Mouse (Mus musculus) heart, postnatal 36 days (tissue): ENCODE measurements around the gene Trio. TPM values are rescaled to one million over a fixed set of nuclear protein-coding genes. Genes with fewer than 3 reads are reported as not detected.
A peak's percentile ranks its signal among the peaks of the same experiment; 100 is the strongest.

Source experiments
- DNase-seq, 2 experiments: peaks; one replicate each; pipeline ENCODE4 v3.0.0; 2021 to 2022
- intact Hi-C: fragments of 180-260 bp; cut with DNase I; formaldehyde crosslinking; loops from one replicate; pipeline ENCODE4 v1.15.1; 2025
- total RNA-seq, 2 experiments: library from RNA; stranded (reverse); gene quantifications; 2 replicates each; pipeline ENCODE4 v1.2.3; 2021

The Trio gene
- total RNA-seq, 2 experiments from 2014 or later = 34.6 to 39.9 TPM

- intact Hi-C loops = loop anchor here (5.0 kb wide), 1 partner anchor 56 kb away; no protein-coding TSS in a partner anchor
- no peak for DNase-seq
These were observed 15.7 kb upstream of the Trio start for GRCm38 (mm10) chr15:28041158-28041865.

DNA sequence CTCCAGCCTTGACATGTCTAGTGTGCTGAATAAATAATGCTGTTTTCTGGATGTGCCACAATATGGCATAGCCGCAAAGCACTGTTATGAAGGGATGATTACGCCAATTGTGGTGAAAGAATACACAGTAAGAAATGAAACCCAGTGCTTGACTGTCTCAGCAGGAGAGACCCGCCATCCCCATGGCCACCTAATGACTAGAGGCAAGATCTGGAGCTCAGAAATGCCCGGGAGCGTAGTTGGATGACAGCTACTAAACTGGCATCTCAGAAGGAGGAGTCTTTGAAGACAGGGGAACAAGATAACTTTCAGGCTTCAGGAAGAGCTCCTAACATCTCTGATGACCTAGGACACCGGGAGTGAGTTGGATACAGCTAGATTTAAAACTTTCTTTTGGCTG lies 12.0 kb upstream of the Trio start:
- intact Hi-C loops = no loop called here
- DNase-seq = no peak

DNA sequence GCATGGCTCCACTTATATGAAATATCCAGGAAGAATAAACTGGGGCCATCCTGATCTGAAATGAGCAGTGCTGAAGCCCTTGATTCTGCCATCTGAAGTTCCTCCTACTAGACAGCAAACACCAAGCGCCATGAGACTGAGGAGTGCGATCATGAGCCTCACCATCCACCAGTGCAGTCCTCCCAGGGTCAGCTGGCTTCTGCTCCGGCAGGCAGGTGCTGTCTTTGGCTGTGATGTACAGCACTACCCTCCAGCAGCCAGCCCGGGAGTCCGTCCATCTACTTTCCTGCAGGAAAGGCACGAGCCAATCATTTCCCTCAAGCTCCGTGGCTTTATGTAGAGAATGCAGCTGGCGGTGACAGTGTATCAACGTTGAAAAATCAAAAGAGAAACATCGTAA lies 10.0 kb upstream of the Trio start:
- intact Hi-C loops = no loop called here
- no peak for DNase-seq

DNA sequence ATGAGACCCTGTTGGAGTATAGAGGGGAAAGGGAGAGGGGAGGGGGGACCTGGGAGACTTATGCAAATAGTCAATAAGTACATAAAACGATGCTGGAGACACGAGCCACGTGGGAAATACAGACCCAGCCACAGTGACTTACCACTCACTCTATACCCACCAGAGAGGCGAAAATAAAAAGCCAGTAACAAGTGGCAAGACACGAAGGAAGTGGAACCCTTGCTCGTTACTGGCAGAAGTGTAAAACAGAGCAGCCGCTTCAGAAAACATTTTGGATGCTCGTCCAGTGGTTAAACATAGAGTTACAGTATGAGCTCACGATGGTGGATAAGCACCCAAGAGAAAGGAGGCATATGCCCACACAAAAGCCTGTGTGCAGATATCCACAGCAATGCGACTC lies 9.0 kb upstream of the Trio start:
- intact Hi-C loops = no loop called here
- DNase-seq = no peak

DNA sequence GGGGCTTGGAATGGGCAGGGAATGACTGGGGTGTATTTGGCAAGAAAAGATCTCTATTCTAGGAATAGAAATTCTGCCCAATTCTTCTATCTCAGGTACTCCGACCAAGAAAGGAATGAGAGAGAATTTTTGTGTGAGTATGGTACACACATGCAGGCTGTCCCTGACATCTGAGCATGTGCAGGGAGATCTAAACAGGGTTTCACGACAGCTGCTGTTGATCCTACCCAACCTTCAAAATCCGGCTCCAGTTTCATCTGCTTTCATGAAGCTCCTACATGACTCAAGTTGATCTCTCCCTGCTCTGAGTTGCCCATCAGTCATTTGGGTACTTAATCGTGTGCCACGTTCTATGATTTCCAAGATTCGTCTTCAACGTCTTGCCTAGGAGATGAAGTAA lies 3.7 kb upstream of the Trio start:
- DNase-seq = no peak
- intact Hi-C loops = loop anchor here (5.0 to 10.0 kb wide), 2 partner anchors 128 to 405 kb away; no protein-coding TSS in a partner anchor

DNA sequence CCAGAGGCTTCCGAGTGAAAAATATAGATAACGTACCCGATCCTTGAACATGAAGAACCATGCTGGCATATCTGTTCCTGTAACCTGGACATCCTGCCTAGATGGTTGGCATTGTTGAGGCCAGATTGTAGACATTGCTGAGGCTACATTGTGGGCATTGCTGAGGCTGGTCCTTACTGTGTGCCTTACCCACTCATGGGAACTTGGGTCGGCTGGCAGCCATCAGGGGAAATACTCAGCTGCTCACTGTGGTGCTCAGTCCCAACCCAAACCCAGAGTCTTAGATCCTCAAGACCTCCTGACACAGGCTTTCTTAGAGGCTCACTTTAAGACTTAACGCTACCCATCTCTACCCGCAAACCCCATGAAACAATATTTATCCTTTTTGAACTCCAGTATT lies 2.9 kb upstream of the Trio start:
- DNase-seq = no peak
- intact Hi-C loops = loop anchor here (5.0 to 10.0 kb wide), 2 partner anchors 129 to 404 kb away; no protein-coding TSS in a partner anchor

- intact Hi-C loops = loop anchor here (1.0 to 10.0 kb wide), 5 partner anchors 41 to 401 kb away; no protein-coding TSS in a partner anchor
- DNase-seq = no peak
These were observed 476 bp upstream of the Trio start for GRCm38 (mm10) chr15:28026167-28026481.

GRCm38 (mm10) chr15:28024965-28025338 lies 696 bp downstream of the Trio start:
- peak; percentile 44 to 72 for DNase-seq
- intact Hi-C loops = loop anchor here (2.0 to 10.0 kb wide), 4 partner anchors 28 to 400 kb away; no protein-coding TSS in a partner anchor

DNA sequence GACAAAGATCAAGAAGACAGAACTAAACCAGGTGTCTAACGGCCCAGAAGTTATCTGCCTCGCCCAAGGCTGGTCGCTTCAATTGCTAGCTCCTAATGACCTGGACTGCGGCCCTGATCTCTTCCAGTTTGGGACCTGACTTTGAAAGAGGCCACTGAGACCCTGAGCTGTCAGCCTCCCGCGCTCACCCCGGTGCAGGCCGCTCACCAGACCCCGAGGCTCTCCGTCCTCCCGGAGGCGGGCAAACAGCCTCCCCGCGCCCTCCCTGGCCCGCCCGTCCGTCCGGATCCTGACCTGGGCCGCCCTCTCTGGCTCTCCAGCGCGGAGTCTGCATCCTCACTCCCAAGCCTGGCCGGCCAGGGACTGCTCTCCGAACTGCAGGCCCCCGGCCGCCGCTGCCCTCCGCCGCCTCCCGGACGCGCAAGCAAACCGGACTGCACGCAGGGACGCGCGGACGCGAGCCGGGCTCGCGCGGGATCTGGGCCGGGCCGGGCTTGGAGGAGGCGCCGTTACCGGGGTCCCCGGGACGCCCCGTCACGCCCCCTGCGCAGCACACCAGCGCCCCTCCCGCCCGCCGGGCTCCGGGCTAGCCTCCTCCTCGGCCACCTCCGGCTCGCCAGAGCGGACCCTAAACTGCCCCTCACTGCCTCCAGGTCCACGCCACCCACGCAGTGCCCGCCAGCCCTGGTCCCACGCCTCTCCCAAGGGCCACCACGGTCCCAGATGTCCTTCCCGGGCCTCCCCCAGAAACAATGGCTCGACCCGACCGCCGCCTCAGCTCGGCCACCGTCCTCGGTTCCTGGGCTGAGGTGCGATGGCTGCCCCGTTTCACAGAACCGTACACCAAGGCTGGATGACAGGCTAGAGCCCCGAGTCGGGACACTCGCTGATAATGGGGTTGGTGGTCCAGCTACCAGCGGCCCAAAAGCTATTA lies 1.4 kb downstream of the Trio start:
- peak; percentile 78 to 84 for DNase-seq
- intact Hi-C loops = loop anchor here (2.0 to 10.0 kb wide), 3 partner anchors 27 to 399 kb away; no protein-coding TSS in a partner anchor

GRCm38 (mm10) chr15:28021591-28022209 lies 3.9 kb downstream of the Trio start:
- DNase-seq = peak in 1 of 2 experiments; percentile 32
- intact Hi-C loops = loop anchor here (5.0 to 10.0 kb wide), 2 partner anchors 79 to 397 kb away; no protein-coding TSS in a partner anchor

- DNase-seq = no peak
- intact Hi-C loops = loop anchor here (2.0 to 10.0 kb wide), 3 partner anchors 17 to 395 kb away; no protein-coding TSS in a partner anchor
These were observed 6.1 kb downstream of the Trio start for GRCm38 (mm10) chr15:28019393-28020070.

- DNase-seq = no peak
- intact Hi-C loops = no loop called here
These were observed 18.1 kb downstream of the Trio start for GRCm38 (mm10) chr15:28007516-28007915.

- DNase-seq = no peak
- intact Hi-C loops = no loop called here
These were observed 21.4 kb downstream of the Trio start for GRCm38 (mm10) chr15:28004192-28004767.

DNA sequence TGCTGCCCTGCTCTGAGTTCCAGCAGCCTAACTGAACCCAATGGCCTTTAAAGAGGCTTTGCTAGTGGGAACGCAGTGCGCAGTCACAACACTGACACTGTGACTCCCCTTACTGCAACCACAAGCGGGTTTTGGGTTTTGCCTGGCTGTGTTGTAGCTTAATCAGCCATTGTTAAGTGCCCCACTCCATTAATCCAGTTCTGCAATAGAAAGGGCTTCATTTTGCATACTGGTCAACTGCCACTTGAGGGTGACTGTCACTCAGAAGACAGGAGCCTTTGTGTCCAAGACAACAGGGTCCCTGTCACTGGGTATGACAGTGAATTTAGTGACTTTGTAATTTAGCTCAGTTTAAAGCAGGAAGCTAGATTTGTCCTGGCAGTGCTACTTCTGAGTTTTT lies 23.1 kb downstream of the Trio start:
- DNase-seq = no peak
- intact Hi-C loops = loop anchor here (2.0 kb wide), 1 partner anchor 16 kb away; no protein-coding TSS in a partner anchor

GRCm38 (mm10) chr15:28001299-28001698 lies 24.3 kb downstream of the Trio start:
- intact Hi-C loops = no loop called here
- no peak for DNase-seq

DNA sequence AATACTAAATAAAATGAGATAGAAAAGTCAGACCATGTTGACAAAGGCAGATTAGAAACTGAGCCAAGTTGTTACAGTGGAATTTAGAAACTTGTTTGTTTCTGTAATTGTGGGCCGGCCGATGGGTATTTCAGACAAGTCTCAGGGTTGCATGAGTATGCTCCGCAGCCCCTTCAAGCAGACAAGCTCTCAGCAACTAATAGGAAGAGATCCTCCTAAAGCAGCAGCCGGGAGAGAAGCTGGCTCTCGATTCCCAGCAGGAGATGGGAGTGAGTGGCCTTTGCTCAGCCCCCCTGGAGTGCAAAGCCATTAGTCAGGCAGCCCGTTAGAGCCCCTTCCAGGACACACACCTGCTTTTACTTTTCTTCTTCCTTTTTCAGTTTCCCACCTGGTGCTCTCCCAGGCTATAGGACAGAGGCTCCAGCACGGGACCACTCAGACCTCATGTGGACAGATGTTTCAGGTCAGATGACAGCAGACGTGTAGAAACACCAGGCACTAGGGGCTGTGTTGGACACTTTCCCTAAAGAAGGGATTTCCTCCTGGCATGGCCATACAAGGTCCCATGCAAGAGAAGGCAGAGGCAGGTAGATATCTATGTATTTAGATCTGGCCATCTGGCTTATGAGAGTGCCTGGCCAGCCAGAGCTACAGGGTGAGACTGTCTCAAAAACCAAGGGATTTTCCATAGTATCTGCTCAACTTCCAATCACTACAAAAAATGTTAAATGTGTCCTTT lies 26.9 kb downstream of the Trio start:
- intact Hi-C loops = no loop called here
- no peak for DNase-seq

GRCm38 (mm10) chr15:27997917-27998316 lies 27.7 kb downstream of the Trio start:
- intact Hi-C loops = loop anchor here (2.0 kb wide), 1 partner anchor 27 kb away; the partner anchor contains the start of gene Trio
- no peak for DNase-seq

GRCm38 (mm10) chr15:27997391-27997841 lies 28.2 kb downstream of the Trio start:
- peak; percentile 31 to 49 for DNase-seq

GRCm38 (mm10) chr15:27996750-27997149 lies 28.9 kb downstream of the Trio start:
- DNase-seq = no peak
- intact Hi-C loops = loop anchor here (2.0 kb wide), 1 partner anchor 28 kb away; the partner anchor contains the start of gene Trio

More at GRCm38 (mm10) chr15:27997391-27997841, 28.2 kb downstream of the Trio start:
- intact Hi-C loops = loop anchor here (2.0 kb wide), 1 partner anchor 27 kb away; the partner anchor contains the start of gene Trio
